Mouse (Mus musculus): ENCODE data around the gene Cdc14a. TPM values are rescaled to one million over a fixed set of nuclear protein-coding genes. Genes with fewer than 3 reads are reported as not detected.
"Not testable (repeated sequence)": the region's sequence is repeated elsewhere in the genome, so short reads cannot be mapped to it uniquely, and the experiment has no call there.

Cdc14a gene
- polyA plus RNA-seq, 1 experiment = 8.0 TPM

- no peaks in the 10 kb centered on the region; the same call in 1 of the 2 replicates for H3K36me3 ChIP-seq (ENCODE audit: control insufficient read depth, insufficient read depth, low read length)
- H3K4me1 ChIP-seq (replicated peaks; ENCODE audit: control insufficient read depth, insufficient read depth, low read length) = no peaks in the 10 kb centered on the region
- no peak for DNase-seq
- no peak overlapping the region for H3K4me3 ChIP-seq (ENCODE audit: control insufficient read depth, insufficient read depth, low read length)
- no peak overlapping the region for H3K27ac ChIP-seq (ENCODE audit: control insufficient read depth, insufficient read depth, low read length)
- no peak for TF ChIP-seq POLR2A (IDR thresholded peaks at IDR 0.05; ENCODE audit: control insufficient read depth, extremely low read depth, insufficient read depth, low read length, poor library complexity)
- TF ChIP-seq CTCF (IDR thresholded peaks at IDR 0.05; ENCODE audit: borderline replicate concordance, control insufficient read depth, extremely low read depth, insufficient read depth, low read length, poor library complexity) = no peak
- WGBS = 90% methylated on average over 15 of the region's 15 CpGs
- H3K27me3 ChIP-seq (ENCODE audit: control insufficient read depth, insufficient read depth, low read length) = no peaks in the 10 kb centered on the region
Observed at GRCm38 (mm10) chr3:116355026-116355788, 68.6 kb downstream of the Cdc14a start.

GRCm38 (mm10) chr3:116352486-116352885 lies 71.3 kb downstream of the Cdc14a start:
- no peak for TF ChIP-seq CTCF (IDR thresholded peaks at IDR 0.05; ENCODE audit: borderline replicate concordance, control insufficient read depth, extremely low read depth, insufficient read depth, low read length, poor library complexity)
- no peak for TF ChIP-seq POLR2A (IDR thresholded peaks at IDR 0.05; ENCODE audit: control insufficient read depth, extremely low read depth, insufficient read depth, low read length, poor library complexity)
- H3K4me3 ChIP-seq (ENCODE audit: control insufficient read depth, insufficient read depth, low read length) = no peak overlapping the region
- no peaks in the 10 kb centered on the region; the same call in 1 of the 2 replicates for H3K36me3 ChIP-seq (ENCODE audit: control insufficient read depth, insufficient read depth, low read length)
- no peaks in the 10 kb centered on the region for H3K27me3 ChIP-seq (ENCODE audit: control insufficient read depth, insufficient read depth, low read length)
- H3K27ac ChIP-seq (ENCODE audit: control insufficient read depth, insufficient read depth, low read length) = no peak overlapping the region
- 88% methylated on average over 6 of the region's 6 CpGs for WGBS
- no peaks in the 10 kb centered on the region for H3K4me1 ChIP-seq (replicated peaks; ENCODE audit: control insufficient read depth, insufficient read depth, low read length)
- DNase-seq = no peak

GRCm38 (mm10) chr3:116350389-116350967 lies 73.4 kb downstream of the Cdc14a start:
- WGBS = 97% methylated on average over 6 of the region's 6 CpGs
- DNase-seq = no peak
- TF ChIP-seq CTCF (IDR thresholded peaks at IDR 0.05; ENCODE audit: borderline replicate concordance, control insufficient read depth, extremely low read depth, insufficient read depth, low read length, poor library complexity) (no peak), POLR2A (IDR thresholded peaks at IDR 0.05; ENCODE audit: control insufficient read depth, extremely low read depth, insufficient read depth, low read length, poor library complexity) (no peak)

GRCm38 (mm10) chr3:116347571-116347970 lies 76.3 kb downstream of the Cdc14a start:
- not testable (repeated sequence) for H3K27me3 ChIP-seq (ENCODE audit: control insufficient read depth, insufficient read depth, low read length); H3K4me3 ChIP-seq (ENCODE audit: control insufficient read depth, insufficient read depth, low read length); DNase-seq; H3K27ac ChIP-seq (ENCODE audit: control insufficient read depth, insufficient read depth, low read length); H3K36me3 ChIP-seq (ENCODE audit: control insufficient read depth, insufficient read depth, low read length); H3K4me1 ChIP-seq (replicated peaks; ENCODE audit: control insufficient read depth, insufficient read depth, low read length)
- 97% methylated on average over 29 of the region's 29 CpGs for WGBS

More at GRCm38 (mm10) chr3:116350389-116350967, 73.4 kb downstream of the Cdc14a start:
- H3K4me1 ChIP-seq (replicated peaks; ENCODE audit: control insufficient read depth, insufficient read depth, low read length) = no peaks in the 10 kb centered on the region
- peaks cover 4% of the 10 kb centered on the region for H3K36me3 ChIP-seq (ENCODE audit: control insufficient read depth, insufficient read depth, low read length)
- H3K27ac ChIP-seq (ENCODE audit: control insufficient read depth, insufficient read depth, low read length) = no peak overlapping the region
- no peaks in the 10 kb centered on the region for H3K27me3 ChIP-seq (ENCODE audit: control insufficient read depth, insufficient read depth, low read length)
- no peak overlapping the region for H3K4me3 ChIP-seq (ENCODE audit: control insufficient read depth, insufficient read depth, low read length)

GRCm38 (mm10) chr3:116345245-116345644 lies 78.6 kb downstream of the Cdc14a start:
- peaks cover 4% of the 10 kb centered on the region; the same call in 1 of the 2 replicates for H3K36me3 ChIP-seq (ENCODE audit: control insufficient read depth, insufficient read depth, low read length)
- no peak for TF ChIP-seq CTCF (IDR thresholded peaks at IDR 0.05; ENCODE audit: borderline replicate concordance, control insufficient read depth, extremely low read depth, insufficient read depth, low read length, poor library complexity)
- TF ChIP-seq POLR2A (IDR thresholded peaks at IDR 0.05; ENCODE audit: control insufficient read depth, extremely low read depth, insufficient read depth, low read length, poor library complexity) = no peak
- H3K27ac ChIP-seq (ENCODE audit: control insufficient read depth, insufficient read depth, low read length) = no peak overlapping the region
- WGBS = 94% methylated on average over 11 of the region's 11 CpGs
- H3K4me1 ChIP-seq (replicated peaks; ENCODE audit: control insufficient read depth, insufficient read depth, low read length) = no peaks in the 10 kb centered on the region
- no peak overlapping the region for H3K4me3 ChIP-seq (ENCODE audit: control insufficient read depth, insufficient read depth, low read length)
- no peaks in the 10 kb centered on the region for H3K27me3 ChIP-seq (ENCODE audit: control insufficient read depth, insufficient read depth, low read length)
- no peak for DNase-seq

GRCm38 (mm10) chr3:116342251-116342650 lies 81.6 kb downstream of the Cdc14a start:
- Histone ChIP-seq H3K27ac (ENCODE audit: control insufficient read depth, insufficient read depth, low read length) (no peak overlapping the region), H3K27me3 (ENCODE audit: control insufficient read depth, insufficient read depth, low read length) (no peaks in the 10 kb centered on the region), H3K4me3 (ENCODE audit: control insufficient read depth, insufficient read depth, low read length) (no peak overlapping the region), H3K4me1 (replicated peaks; ENCODE audit: control insufficient read depth, insufficient read depth, low read length) (no peaks in the 10 kb centered on the region), H3K36me3 (ENCODE audit: control insufficient read depth, insufficient read depth, low read length) (peaks cover 4% of the 10 kb centered on the region; the same call in 1 of the 2 replicates)
- 97% methylated on average over 5 of the region's 5 CpGs for WGBS
- no peak for DNase-seq
- no peak for TF ChIP-seq CTCF (IDR thresholded peaks at IDR 0.05; ENCODE audit: borderline replicate concordance, control insufficient read depth, extremely low read depth, insufficient read depth, low read length, poor library complexity)
- no peak for TF ChIP-seq POLR2A (IDR thresholded peaks at IDR 0.05; ENCODE audit: control insufficient read depth, extremely low read depth, insufficient read depth, low read length, poor library complexity)

Data from thymus, adult 2 months (tissue).